Mouse (Mus musculus): ENCODE measurements around the gene Cyb561d2. TPM values are rescaled to one million over a fixed set of nuclear protein-coding genes. Genes with fewer than 3 reads are reported as not detected.
A peak's percentile ranks its signal among the peaks of the same experiment; 100 is the strongest.

Cyb561d2 gene
- polyA plus RNA-seq, 1 experiment = 18.8 TPM

- no peak for TF ChIP-seq TCF12 (IDR thresholded peaks at IDR 0.05; ENCODE audit: insufficient read depth, poor library complexity, severe bottlenecking)
- no peak for TF ChIP-seq SRF (IDR thresholded peaks at IDR 0.05; ENCODE audit: control insufficient read depth, insufficient read length, low read depth)
- no peak for TF ChIP-seq REST (IDR thresholded peaks at IDR 0.05; ENCODE audit: insufficient read depth, insufficient read length)
- no peak for TF ChIP-seq MYOG (IDR thresholded peaks at IDR 0.05; ENCODE audit: control insufficient read depth in 1 of 3, insufficient read depth in 1 of 3, insufficient read length in 2 of 3, low read depth in 2 of 3)
- TF ChIP-seq CEBPB (IDR thresholded peaks at IDR 0.05; ENCODE audit: insufficient read depth, poor library complexity, severe bottlenecking) = no peak
- TF ChIP-seq POLR2A (IDR thresholded peaks at IDR 0.05; ENCODE audit: insufficient read length, low read depth) = no peak
- H3K79me2 ChIP-seq (ENCODE audit: control insufficient read depth, insufficient read depth) = no peaks in the 10 kb centered on the region
- no peak overlapping the region for H3K4me2 ChIP-seq (ENCODE audit: low read depth)
- H3K27me3 ChIP-seq (ENCODE audit: control insufficient read depth, insufficient read depth, insufficient read length) = no peaks in the 10 kb centered on the region
- no peak overlapping the region for H3K4me3 ChIP-seq
- no peaks in the 10 kb centered on the region for H3K36me3 ChIP-seq (ENCODE audit: control insufficient read depth, insufficient read depth)
- H3ac ChIP-seq (ENCODE audit: control insufficient read depth, insufficient read length) = no peak overlapping the region
These were observed 3.6 kb upstream of the Cyb561d2 start for GRCm38 (mm10) chr9:107545602-107546001.

GRCm38 (mm10) chr9:107545199-107545598 lies 3.2 kb upstream of the Cyb561d2 start:
- H3ac ChIP-seq (ENCODE audit: control insufficient read depth, insufficient read length) = no peak overlapping the region
- H3K79me2 ChIP-seq (ENCODE audit: control insufficient read depth, insufficient read depth) = no peaks in the 10 kb centered on the region
- TF ChIP-seq TCF12 (IDR thresholded peaks at IDR 0.05; ENCODE audit: insufficient read depth, poor library complexity, severe bottlenecking) = no peak
- TF ChIP-seq USF1 (IDR thresholded peaks at IDR 0.05; ENCODE audit: low read depth) = no peak
- no peak for TF ChIP-seq SRF (IDR thresholded peaks at IDR 0.05; ENCODE audit: control insufficient read depth, insufficient read length, low read depth)
- no peak for TF ChIP-seq POLR2AphosphoS2 (IDR thresholded peaks at IDR 0.05; ENCODE audit: insufficient read length, low read depth)
- no peak for TF ChIP-seq MYOG (IDR thresholded peaks at IDR 0.05; ENCODE audit: control insufficient read depth in 1 of 3, insufficient read depth in 1 of 3, insufficient read length in 2 of 3, low read depth in 2 of 3)
- TF ChIP-seq REST (IDR thresholded peaks at IDR 0.05; ENCODE audit: insufficient read depth, insufficient read length) = no peak
- TF ChIP-seq MAX (IDR thresholded peaks at IDR 0.05; ENCODE audit: low read depth) = no peak
- TF ChIP-seq CEBPB (IDR thresholded peaks at IDR 0.05; ENCODE audit: insufficient read depth, poor library complexity, severe bottlenecking) = no peak

GRCm38 (mm10) chr9:107544729-107545128 lies 2.7 kb upstream of the Cyb561d2 start:
- Histone ChIP-seq H3K4me2 (ENCODE audit: low read depth) (no peak overlapping the region), H3K27me3 (ENCODE audit: control insufficient read depth, insufficient read depth, insufficient read length) (no peaks in the 10 kb centered on the region), H3K79me2 (ENCODE audit: control insufficient read depth, insufficient read depth) (no peaks in the 10 kb centered on the region), H3ac (ENCODE audit: control insufficient read depth, insufficient read length) (no peak overlapping the region), H3K4me3 (no peak overlapping the region), H3K36me3 (ENCODE audit: control insufficient read depth, insufficient read depth) (no peaks in the 10 kb centered on the region)
- TF ChIP-seq TCF12 (IDR thresholded peaks at IDR 0.05; ENCODE audit: insufficient read depth, poor library complexity, severe bottlenecking) (no peak), TCF3 (IDR thresholded peaks at IDR 0.05; ENCODE audit: insufficient read length, low read depth) (no peak), POLR2A (IDR thresholded peaks at IDR 0.05; ENCODE audit: insufficient read length, low read depth) (no peak), MYOD1 (IDR thresholded peaks at IDR 0.05; ENCODE audit: control insufficient read depth in 1 of 3, insufficient read length in 2 of 3, low read depth in 2 of 3) (no peak), MAX (IDR thresholded peaks at IDR 0.05; ENCODE audit: low read depth) (no peak), POLR2AphosphoS2 (IDR thresholded peaks at IDR 0.05; ENCODE audit: insufficient read length, low read depth) (no peak), USF1 (IDR thresholded peaks at IDR 0.05; ENCODE audit: low read depth) (no peak), SRF (IDR thresholded peaks at IDR 0.05; ENCODE audit: control insufficient read depth, insufficient read length, low read depth) (no peak), REST (IDR thresholded peaks at IDR 0.05; ENCODE audit: insufficient read depth, insufficient read length) (no peak), E2F4 (IDR thresholded peaks at IDR 0.05; ENCODE audit: insufficient read depth) (no peak), MYOG (IDR thresholded peaks at IDR 0.05; ENCODE audit: control insufficient read depth in 1 of 3, insufficient read depth in 1 of 3, insufficient read length in 2 of 3, low read depth in 2 of 3) (no peak), CEBPB (IDR thresholded peaks at IDR 0.05; ENCODE audit: insufficient read depth, poor library complexity, severe bottlenecking) (no peak)

More at GRCm38 (mm10) chr9:107545199-107545598, 3.2 kb upstream of the Cyb561d2 start:
- Histone ChIP-seq H3K36me3 (ENCODE audit: control insufficient read depth, insufficient read depth) (no peaks in the 10 kb centered on the region), H3K4me3 (no peak overlapping the region), H3K4me2 (ENCODE audit: low read depth) (no peak overlapping the region), H3K27me3 (ENCODE audit: control insufficient read depth, insufficient read depth, insufficient read length) (no peaks in the 10 kb centered on the region)

GRCm38 (mm10) chr9:107544196-107544700 lies 2.3 kb upstream of the Cyb561d2 start:
- TF ChIP-seq CEBPB (IDR thresholded peaks at IDR 0.05; ENCODE audit: insufficient read depth, poor library complexity, severe bottlenecking) (no peak), REST (IDR thresholded peaks at IDR 0.05; ENCODE audit: insufficient read depth, insufficient read length) (no peak), E2F4 (IDR thresholded peaks at IDR 0.05; ENCODE audit: insufficient read depth) (no peak), MYOD1 (IDR thresholded peaks at IDR 0.05; ENCODE audit: control insufficient read depth in 1 of 3, insufficient read length in 2 of 3, low read depth in 2 of 3) (no peak), POLR2A (IDR thresholded peaks at IDR 0.05; ENCODE audit: insufficient read length, low read depth) (no peak), MYOG (IDR thresholded peaks at IDR 0.05; ENCODE audit: control insufficient read depth in 1 of 3, insufficient read depth in 1 of 3, insufficient read length in 2 of 3, low read depth in 2 of 3) (no peak), TCF12 (IDR thresholded peaks at IDR 0.05; ENCODE audit: insufficient read depth, poor library complexity, severe bottlenecking) (no peak), TCF3 (IDR thresholded peaks at IDR 0.05; ENCODE audit: insufficient read length, low read depth) (no peak)
- Histone ChIP-seq H3K27me3 (ENCODE audit: control insufficient read depth, insufficient read depth, insufficient read length) (no peaks in the 10 kb centered on the region), H3K4me3 (no peak overlapping the region), H3K79me2 (ENCODE audit: control insufficient read depth, insufficient read depth) (no peaks in the 10 kb centered on the region), H3ac (ENCODE audit: control insufficient read depth, insufficient read length) (no peak overlapping the region), H3K36me3 (ENCODE audit: control insufficient read depth, insufficient read depth) (peaks cover under 1% of the 10 kb centered on the region), H3K4me2 (ENCODE audit: low read depth) (no peak overlapping the region)

GRCm38 (mm10) chr9:107543299-107543698 lies 1.3 kb upstream of the Cyb561d2 start:
- H3K27me3 ChIP-seq (ENCODE audit: control insufficient read depth, insufficient read depth, insufficient read length) = no peaks in the 10 kb centered on the region
- no peaks in the 10 kb centered on the region for H3K79me2 ChIP-seq (ENCODE audit: control insufficient read depth, insufficient read depth)
- no peak for TF ChIP-seq SRF (IDR thresholded peaks at IDR 0.05; ENCODE audit: control insufficient read depth, insufficient read length, low read depth)
- peaks cover 10% of the 10 kb centered on the region for H3K36me3 ChIP-seq (ENCODE audit: control insufficient read depth, insufficient read depth)
- H3ac ChIP-seq (ENCODE audit: control insufficient read depth, insufficient read length) = no peak overlapping the region
- H3K4me2 ChIP-seq (ENCODE audit: low read depth) = no peak overlapping the region
- H3K4me3 ChIP-seq = peak overlapping the region; percentile 76
